In the genomic region with DNA sequence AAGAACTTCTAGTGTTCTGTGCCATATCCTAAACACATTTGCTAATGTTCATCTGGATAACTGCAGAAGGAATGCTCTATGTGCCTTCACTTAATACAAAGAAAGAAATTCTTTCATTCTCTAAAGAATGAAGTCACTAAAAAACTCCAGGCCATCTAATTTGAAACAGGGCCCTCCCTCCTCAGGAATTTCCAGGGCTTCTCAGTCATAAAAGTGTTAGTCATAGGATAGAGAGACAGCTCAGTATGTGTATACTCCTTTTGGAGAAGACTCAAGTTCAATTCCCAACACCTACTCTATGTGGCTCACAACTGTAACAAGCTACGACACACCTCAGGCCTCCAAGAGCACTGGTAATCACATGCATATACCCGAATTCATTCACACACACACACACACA, we compare ENCODE assay signal across 13 mouse cellular contexts. TPM values are rescaled to one million over a fixed set of nuclear protein-coding genes. Genes with fewer than 3 reads are reported as not detected.
DNase-seq lines count a peak whose midpoint lies in the region; ATAC-seq and TF ChIP-seq lines count a peak whose summit lies in the region.
"Had no signal": no experiment of that assay in that cellular context is flagged by ENCODE, and none has a peak within 500 bp of the region (broad histone marks: within the 10 kb centered on the region; RNA-seq: fewer than 3 reads in every experiment).

No protein-coding gene starts in this region.

- H3K4me1 ChIP-seq in lung, embryonic 14.5 days (ENCODE audit: insufficient read depth): peaks cover 5% of the 10 kb centered on the region; the same call in 1 of the 2 replicates
- peaks cover 16% of the 10 kb centered on the region for H3K4me1 ChIP-seq in embryonic fibroblast, embryonic 13.5 days (ENCODE audit: control insufficient read depth, insufficient read depth, low read length)
- H3K4me1 ChIP-seq in stomach, embryonic 15.5 days: no peaks in the 10 kb centered on the region; the same call in 1 of the 2 replicates

- TF ChIP-seq POLR2A in embryonic fibroblast, embryonic 13.5 days (IDR thresholded peaks at IDR 0.05; ENCODE audit: low read depth, low read length): no peak

- no peak overlapping the region for H3K9ac ChIP-seq in lung, embryonic 14.5 days
- no peak overlapping the region for H3K9ac ChIP-seq in stomach, embryonic 15.5 days
- H3K9ac ChIP-seq: forebrain, embryonic 15.5 days; heart, embryonic 13.5 days had no signal

- peak; percentile 64 for ATAC-seq in lung, embryonic 14.5 days (ENCODE audit: insufficient read depth)
- ATAC-seq in stomach, embryonic 15.5 days (ENCODE audit: insufficient read depth, low FRiP score, low read depth): no peak; the same call in 1 of the 2 replicates
- ATAC-seq: forebrain, embryonic 15.5 days; hindbrain, postnatal 0 days had no signal

- DNase-seq in lung, embryonic 14.5 days: peak; percentile 67
- DNase-seq in lung, postnatal 14 days: no peak
- peak; percentile 77 for DNase-seq in NIH3T3 (ENCODE audit: low read depth)
- DNase-seq in cerebellum, adult 9-10 months: no peak
- DNase-seq in neural tube, embryonic 10.5 days (ENCODE audit: extremely low spot score, low spot score): no peak
- DNase-seq: cerebellum, postnatal 14 days; thymus, adult 18-20 months had no signal

- 45% methylated on average over 2 of the region's 2 CpGs for WGBS in lung, embryonic 14.5 days
- 63% methylated on average over 2 of the region's 2 CpGs for WGBS in stomach, embryonic 15.5 days

- no peak overlapping the region for H3K4me3 ChIP-seq in lung, embryonic 14.5 days (ENCODE audit: low read depth, low read length)
- H3K4me3 ChIP-seq in embryonic fibroblast, embryonic 13.5 days (ENCODE audit: insufficient read depth, low read length): no peak overlapping the region
- no peak overlapping the region for H3K4me3 ChIP-seq in stomach, embryonic 15.5 days (replicated peaks)
- H3K4me3 ChIP-seq: forebrain, embryonic 15.5 days; heart, embryonic 13.5 days had no signal

- H3K27ac ChIP-seq in lung, embryonic 14.5 days (ENCODE audit: low read depth): peak overlapping the region; percentile 50; the same call in 1 of the 2 replicates
- H3K27ac ChIP-seq in embryonic fibroblast, embryonic 13.5 days (ENCODE audit: insufficient read depth, low read length): peak overlapping the region; percentile 91
- peak overlapping the region; percentile 40; the same call in 1 of the 2 replicates for H3K27ac ChIP-seq in stomach, embryonic 15.5 days
- H3K27ac ChIP-seq: forebrain, embryonic 15.5 days had no signal

- H3K36me3 ChIP-seq in lung, embryonic 14.5 days (ENCODE audit: insufficient read depth): no peaks in the 10 kb centered on the region
- H3K36me3 ChIP-seq in stomach, embryonic 15.5 days: no peaks in the 10 kb centered on the region
- H3K36me3 ChIP-seq: forebrain, embryonic 15.5 days; heart, embryonic 13.5 days had no signal

- no peak for TF ChIP-seq CTCF in lung, embryonic 14.5 days (IDR thresholded peaks at IDR 0.05; ENCODE audit: low read depth)
- no peak for TF ChIP-seq CTCF in embryonic fibroblast, embryonic 13.5 days (IDR thresholded peaks at IDR 0.05; ENCODE audit: borderline replicate concordance, insufficient read depth, low read length)

- no peak overlapping the region for H3K4me2 ChIP-seq in lung, embryonic 14.5 days
- no peak overlapping the region for H3K4me2 ChIP-seq in stomach, embryonic 15.5 days
- H3K4me2 ChIP-seq: forebrain, embryonic 15.5 days; heart, embryonic 13.5 days; midbrain, embryonic 11.5 days had no signal

- H3K9me3 ChIP-seq in lung, embryonic 14.5 days (ENCODE audit: low read depth, low read length): no peaks in the 10 kb centered on the region
- H3K9me3 ChIP-seq in stomach, embryonic 15.5 days: no peaks in the 10 kb centered on the region
- H3K9me3 ChIP-seq: forebrain, embryonic 15.5 days; heart, embryonic 13.5 days had no signal

- H3K27me3 ChIP-seq in lung, embryonic 14.5 days (ENCODE audit: insufficient read depth, low read length): no peaks in the 10 kb centered on the region
- no peaks in the 10 kb centered on the region for H3K27me3 ChIP-seq in stomach, embryonic 15.5 days (replicated peaks)
- H3K27me3 ChIP-seq: forebrain, embryonic 15.5 days; heart, embryonic 13.5 days had no signal

RNA-seq across cellular contexts. Expression of a gene that starts 17.0 kb away (rescaled TPM):
- polyA plus RNA-seq in lung, embryonic 14.5 days (2014; fragmentation: Nextera tagmentation; extraction: Ambion mirVana): 38.7 and 40.4 TPM in 2 replicates
- 33.2 and 41.1 TPM in 2 replicates for polyA plus RNA-seq in embryonic fibroblast, embryonic 13.5 days (2011; ENCODE audit: insufficient read length, low read depth, missing spikeins)
- polyA plus RNA-seq in stomach, embryonic 15.5 days (2015; fragmentation: Nextera tagmentation; extraction: Ambion mirVana): 37.4 and 41.6 TPM in 2 replicates

Comparison
In these comparisons a context has a peak if more than half of its experiments do, and no peak if none do; other contexts are left out.
1. DNase-seq: peak in lung, embryonic 14.5 days (single experiment) and NIH3T3 (single experiment); none in lung, postnatal 14 days (single experiment), cerebellum, adult 9-10 months (single experiment) and neural tube, embryonic 10.5 days (single experiment).
2. H3K27ac ChIP-seq: peak in every context shown above with its lines; median percentile 91 in embryonic fibroblast, embryonic 13.5 days; 50 in lung, embryonic 14.5 days; 40 in stomach, embryonic 15.5 days.